Mouse (Mus musculus) naive thymus-derived CD4-positive, alpha-beta T cell, adult 2 months (primary cell): Measurements from ENCODE around the gene Arrb1.
"Not testable (repeated sequence)": the region's sequence is repeated elsewhere in the genome, so short reads cannot be mapped to it uniquely, and the experiment has no call there.

Experiments
- DNase-seq: peaks from one replicate; pipeline ENCODE4 v3.0.0-alpha.2; 2011; ENCODE audit warnings: low read depth

Arrb1 gene

GRCm38 (mm10) chr7:99534901-99535735 lies at the start of gene Arrb1:
TSS of gene Arrb1 (plus strand) at chr7:99535466.
- DNase-seq, result peak; percentile 91

- no peak for DNase-seq
Measured at GRCm38 (mm10) chr7:99489708-99490107, 45.6 kb upstream of the Arrb1 start.

- DNase-seq, result no peak
Measured at GRCm38 (mm10) chr7:99499128-99499527, 36.1 kb upstream of the Arrb1 start.

- peak; percentile 86 for DNase-seq
Measured at GRCm38 (mm10) chr7:99500201-99500600, 35.1 kb upstream of the Arrb1 start.

GRCm38 (mm10) chr7:99500655-99501054 lies 34.6 kb upstream of the Arrb1 start:
- no peak for DNase-seq

GRCm38 (mm10) chr7:99501148-99501547 lies 34.1 kb upstream of the Arrb1 start:
- no peak for DNase-seq

- no peak for DNase-seq
Measured at GRCm38 (mm10) chr7:99504556-99504955, 30.7 kb upstream of the Arrb1 start.

- DNase-seq, result not testable (repeated sequence)
Measured at GRCm38 (mm10) chr7:99508187-99508586, 27.1 kb upstream of the Arrb1 start.

- DNase-seq, result no peak
Measured at GRCm38 (mm10) chr7:99510087-99510501, 25.2 kb upstream of the Arrb1 start.

- DNase-seq, result no peak
Measured at GRCm38 (mm10) chr7:99516092-99516813, 19.0 kb upstream of the Arrb1 start.

GRCm38 (mm10) chr7:99516814-99517157 lies 18.5 kb upstream of the Arrb1 start:
- DNase-seq, result no peak

GRCm38 (mm10) chr7:99518954-99519644 lies 16.2 kb upstream of the Arrb1 start:
- DNase-seq, result no peak

- DNase-seq, result no peak
Measured at GRCm38 (mm10) chr7:99523121-99523520, 12.1 kb upstream of the Arrb1 start.

GRCm38 (mm10) chr7:99523837-99524236 lies 11.4 kb upstream of the Arrb1 start:
- DNase-seq, result no peak

GRCm38 (mm10) chr7:99528547-99528946 lies 6.7 kb upstream of the Arrb1 start:
- no peak for DNase-seq

- DNase-seq, result no peak
Measured at GRCm38 (mm10) chr7:99529410-99529809, 5.9 kb upstream of the Arrb1 start.

GRCm38 (mm10) chr7:99531408-99531970 lies 3.8 kb upstream of the Arrb1 start:
- DNase-seq, result no peak

- DNase-seq, result no peak
Measured at GRCm38 (mm10) chr7:99532526-99532925, 2.7 kb upstream of the Arrb1 start.

- no peak for DNase-seq
Measured at GRCm38 (mm10) chr7:99533600-99533999, 1.7 kb upstream of the Arrb1 start.

- DNase-seq, result no peak
Measured at GRCm38 (mm10) chr7:99534501-99534900, 765 bp upstream of the Arrb1 start.

GRCm38 (mm10) chr7:99535741-99536501 lies 655 bp downstream of the Arrb1 start:
- DNase-seq, result peak; percentile 88
